ENCODE assay signal across 8 mouse cellular contexts in the genomic region with DNA sequence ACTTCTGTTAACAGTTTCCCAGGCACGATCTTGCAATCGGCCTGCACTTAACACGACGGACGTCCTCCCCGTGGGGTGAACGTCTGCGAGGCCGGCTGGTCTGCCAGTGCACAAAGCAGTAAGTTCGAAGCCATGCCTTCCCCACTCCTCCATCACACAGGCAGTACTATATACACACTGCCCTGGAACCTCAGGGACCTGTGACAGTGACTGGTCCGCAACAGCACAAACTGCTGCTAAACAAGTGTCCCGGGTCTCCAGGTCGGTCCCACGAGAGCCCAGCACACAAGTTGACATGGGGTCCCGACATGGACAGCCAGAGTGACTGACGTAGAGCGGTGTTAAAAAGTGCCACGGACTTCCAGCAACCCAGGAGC. TPM values are rescaled to one million over a fixed set of nuclear protein-coding genes. Genes with fewer than 3 reads are reported as not detected.
DNase-seq lines count a peak whose midpoint lies in the region.

No protein-coding gene starts in this region.

- H3K9me3 ChIP-seq in erythroblast, embryonic 14.5 days (ENCODE audit: control insufficient read depth, low read length) = no peaks in the 10 kb centered on the region

- peak; percentile 48 to 59 for DNase-seq in cerebellum, postnatal 10 days
- no peak for DNase-seq in cerebellum, adult 9-10 months
- peak; percentile 59 for DNase-seq in NIH3T3 (ENCODE audit: low read depth)
- DNase-seq in kidney, adult 9 months = peak; percentile 32
- DNase-seq in lung, postnatal 36 days = peak; percentile 16
- peak; percentile 57 for DNase-seq in testis, postnatal 10 days (ENCODE audit: low spot score)
- no peak for DNase-seq in urinary bladder, postnatal 36 days (ENCODE audit: low spot score in 2 of 2)

- peaks cover 52% of the 10 kb centered on the region for H3K36me3 ChIP-seq in erythroblast, embryonic 14.5 days (ENCODE audit: control insufficient read depth)

- no peaks in the 10 kb centered on the region for H3K27me3 ChIP-seq in erythroblast, embryonic 14.5 days (ENCODE audit: control insufficient read depth)

- peak overlapping the region; percentile 79 for H3K4me3 ChIP-seq in erythroblast, embryonic 14.5 days (replicated peaks)

- H3K4me1 ChIP-seq in erythroblast, embryonic 14.5 days (ENCODE audit: control insufficient read depth) = peaks cover 55% of the 10 kb centered on the region

RNA-seq across cellular contexts. Expression of a gene that starts 0.6 kb away (rescaled TPM):
- 20.8 and 31.3 TPM in 2 replicates for polyA plus RNA-seq in erythroblast, embryonic 14.5 days (2012)

Comparison
In these comparisons a context has a peak if more than half of its experiments do, and no peak if none do; other contexts are left out.
1. DNase-seq: peak in cerebellum, postnatal 10 days (2 of 2), NIH3T3 (single experiment), kidney, adult 9 months (single experiment), lung, postnatal 36 days (single experiment) and testis, postnatal 10 days (single experiment); none in cerebellum, adult 9-10 months (single experiment) and urinary bladder, postnatal 36 days (0 of 2).